Mouse (Mus musculus) macrophage (primary cell): Measurements from ENCODE around the gene Bcl6. TPM values are rescaled to one million over a fixed set of nuclear protein-coding genes. Genes with fewer than 3 reads are reported as not detected.

ENCODE experiments used
- H3K27ac ChIP-seq: fragments of 350-480 bp; formaldehyde crosslinking; 2 replicates; pipeline ENCODE4 v1.9.0; 2021
- H3K36me3 ChIP-seq: fragments of 350-480 bp; formaldehyde crosslinking; 2 replicates; pipeline ENCODE4 v1.9.0; 2021; ENCODE audit errors: inconsistent target
- H3K4me3 ChIP-seq: fragments of 350-480 bp; formaldehyde crosslinking; 2 replicates; pipeline ENCODE4 v1.9.0; 2021; ENCODE audit errors: inconsistent target
- H3K79me2 ChIP-seq: fragments of 350-480 bp; formaldehyde crosslinking; 2 replicates; pipeline ENCODE4 v1.9.0; 2021; ENCODE audit errors: inconsistent target
- whole genome bisulfite sequencing: methylation state at CpG from one replicate; pipeline ENCODE4 v1.1.7; 2026; ENCODE audit warnings: inconsistent platforms; ENCODE audit not compliant: missing documents; 5-methylcytosine and 5-hydroxymethylcytosine counted together
- polyA plus RNA-seq: library from polyadenylated mRNA; stranded (reverse); fragments of 250-400 nt; gene quantifications from 3 replicates; pipeline ENCODE4 v1.2.4, GENCODE M21; 2018; ENCODE audit warnings: inconsistent platforms

The Bcl6 gene
- polyA plus RNA-seq, 1 experiment from 2014 or later = 23.6 TPM

DNA sequence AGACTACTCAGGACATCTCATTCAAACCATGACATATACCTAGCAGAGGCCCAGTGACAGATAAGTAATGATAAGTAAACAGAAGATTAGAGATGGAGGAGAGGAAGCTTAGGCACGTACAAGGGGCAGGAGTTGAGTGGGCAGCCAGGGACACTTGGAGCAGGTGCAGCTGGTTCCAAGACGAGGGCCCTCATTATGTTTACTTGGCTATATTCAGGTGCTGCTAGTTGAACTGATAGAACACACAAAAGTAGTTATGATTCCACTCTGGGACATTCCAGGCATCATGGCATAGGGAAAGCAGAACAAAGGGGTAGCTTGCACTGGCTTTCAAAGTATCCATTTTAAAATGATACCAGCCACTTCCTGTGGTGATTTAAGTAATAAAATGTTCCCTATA is 54.3 kb downstream of the Bcl6 start:
- WGBS = 95% methylated on average over 2 of the region's 2 CpGs
- no peak overlapping the region for H3K27ac ChIP-seq

DNA sequence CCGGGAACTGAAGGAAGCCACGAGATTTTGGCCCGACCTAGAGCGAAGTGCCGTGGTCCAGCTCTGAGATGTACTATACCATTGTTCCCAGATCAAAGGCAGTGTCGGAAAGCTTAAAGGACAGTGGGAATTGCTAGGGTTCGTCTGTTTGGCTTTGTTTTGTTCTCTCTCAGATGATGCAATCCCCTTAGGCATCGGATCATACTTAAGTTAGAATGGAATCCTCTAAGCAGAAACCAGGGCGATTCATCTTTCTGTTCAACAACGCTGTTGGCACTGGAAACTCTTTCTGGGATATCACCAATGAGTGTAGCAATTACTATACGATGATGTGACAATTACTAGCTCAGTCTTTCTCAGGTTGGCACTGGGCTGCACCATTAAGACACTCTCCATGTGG is 56.4 kb downstream of the Bcl6 start, which contains the start of gene Rtp2:
TSS of gene Rtp2 (minus strand) at position 101 of the 400 bp plus-strand sequence.
- no peak within 1 kb of the TSS for H3K27ac ChIP-seq
- H3K36me3 ChIP-seq = no peaks in the 10 kb centered on the region
- H3K4me3 ChIP-seq = no peak within 1 kb of the TSS
- H3K79me2 ChIP-seq = no peaks in the 10 kb centered on the region
- 88% methylated on average over 11 of the region's 11 CpGs for whole genome bisulfite sequencing

More for the DNA sequence above, 54.3 kb downstream of the Bcl6 start:
- H3K4me3 ChIP-seq = no peak overlapping the region
- H3K79me2 ChIP-seq = no peaks in the 10 kb centered on the region
- H3K36me3 ChIP-seq = no peaks in the 10 kb centered on the region

DNA sequence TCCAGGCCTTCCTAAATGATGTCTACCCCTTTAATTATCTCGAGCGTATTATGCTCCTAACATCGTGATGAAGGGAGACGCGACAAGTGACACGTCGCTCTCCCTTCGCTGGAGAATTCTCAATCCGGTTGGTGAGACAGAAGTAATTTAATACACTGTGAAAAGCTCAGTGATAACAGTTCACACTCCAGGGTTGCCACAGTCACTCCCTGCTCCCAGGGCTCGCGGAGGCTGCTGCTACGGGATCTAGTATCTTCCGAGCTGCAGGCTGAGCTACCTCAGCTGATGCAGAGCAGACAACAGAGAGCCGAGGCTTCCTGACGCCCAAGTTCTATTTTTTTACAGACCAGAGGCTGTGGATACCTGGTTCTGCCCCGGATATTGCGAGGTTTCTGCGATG is 57.4 kb downstream of the Bcl6 start:
- Histone ChIP-seq H3K27ac (no peak overlapping the region), H3K36me3 (no peaks in the 10 kb centered on the region), H3K79me2 (no peaks in the 10 kb centered on the region), H3K4me3 (no peak overlapping the region)
- WGBS = 86% methylated on average over 18 of the region's 18 CpGs

DNA sequence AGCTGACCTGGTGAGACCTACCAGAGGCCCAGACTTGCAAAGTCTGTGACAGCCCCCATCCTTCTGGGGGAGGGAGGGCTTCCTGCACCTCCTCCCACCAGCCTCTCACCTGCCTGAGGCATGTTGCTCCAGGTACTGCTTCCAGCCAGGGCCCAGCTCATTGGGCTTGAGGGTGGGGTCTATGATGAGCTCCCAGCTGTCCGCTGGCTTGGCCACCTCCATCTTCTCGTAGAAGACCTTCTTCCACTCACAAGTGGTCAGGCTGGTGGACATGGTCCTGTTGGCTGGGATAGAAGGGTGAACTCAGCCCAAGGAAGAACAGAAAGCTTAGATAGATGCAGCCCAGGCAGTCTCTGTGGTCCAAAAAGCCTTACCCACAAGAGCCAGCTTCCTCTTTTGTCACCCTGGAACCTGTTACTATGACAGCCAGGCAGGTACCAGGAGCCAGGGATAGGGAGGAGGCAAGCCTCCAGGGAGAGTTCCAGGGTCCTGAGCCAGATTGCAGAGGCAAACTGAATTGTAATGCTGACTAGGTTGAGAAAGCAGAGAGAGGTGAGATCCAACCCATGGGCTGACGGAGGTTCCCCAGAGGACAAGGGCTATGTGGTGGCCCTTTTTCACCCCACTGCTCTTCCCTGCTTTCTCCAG is 58.1 kb downstream of the Bcl6 start:
- no peaks in the 10 kb centered on the region for H3K79me2 ChIP-seq
- 94% methylated on average over 3 of the region's 3 CpGs for WGBS

DNA sequence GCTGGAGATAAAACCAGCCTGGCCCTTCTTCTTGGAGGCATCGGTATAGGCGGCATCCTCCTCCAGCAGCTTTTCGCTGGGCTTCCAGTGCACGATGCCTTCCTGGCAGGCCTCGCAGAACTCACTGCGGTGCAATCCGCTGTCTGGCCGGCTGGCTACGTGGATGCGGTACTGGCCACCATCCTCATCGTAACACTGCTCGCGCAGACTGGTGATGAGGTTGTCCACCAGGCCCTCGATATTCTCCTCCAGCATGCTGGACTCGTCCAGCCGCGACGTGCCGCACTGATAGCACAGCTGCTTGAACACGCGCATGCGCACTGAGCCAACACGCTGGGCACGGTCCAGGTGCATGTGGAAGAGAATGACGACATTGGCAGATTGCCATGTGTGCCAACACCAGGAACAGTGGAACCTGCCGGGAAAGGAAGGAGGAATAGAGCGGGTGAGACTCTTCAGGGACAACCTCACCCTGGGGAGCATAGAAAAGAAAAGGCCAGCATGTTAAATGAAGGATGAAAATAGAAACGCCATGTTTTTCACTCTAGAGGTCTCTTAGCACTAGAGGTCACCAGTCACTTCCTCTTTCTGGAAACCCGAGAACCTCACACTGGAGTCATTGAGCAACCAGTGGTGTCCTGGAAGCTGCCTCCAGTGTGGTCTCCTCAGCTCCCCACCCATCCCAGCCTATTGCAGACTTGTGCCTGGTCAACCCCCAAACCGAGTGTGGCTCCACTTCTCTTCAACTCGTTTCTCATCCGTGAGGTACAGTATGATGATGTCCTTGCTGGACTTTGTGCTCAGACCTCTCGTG is 61.1 kb downstream of the Bcl6 start:
- WGBS = 78% methylated on average over 33 of the region's 33 CpGs
- H3K79me2 ChIP-seq = no peaks in the 10 kb centered on the region
- H3K36me3 ChIP-seq = no peaks in the 10 kb centered on the region
- no peak overlapping the region for H3K4me3 ChIP-seq
- H3K27ac ChIP-seq = no peak overlapping the region

More for the DNA sequence above, 58.1 kb downstream of the Bcl6 start:
- no peaks in the 10 kb centered on the region for H3K36me3 ChIP-seq
- no peak overlapping the region for H3K27ac ChIP-seq
- no peak overlapping the region for H3K4me3 ChIP-seq

DNA sequence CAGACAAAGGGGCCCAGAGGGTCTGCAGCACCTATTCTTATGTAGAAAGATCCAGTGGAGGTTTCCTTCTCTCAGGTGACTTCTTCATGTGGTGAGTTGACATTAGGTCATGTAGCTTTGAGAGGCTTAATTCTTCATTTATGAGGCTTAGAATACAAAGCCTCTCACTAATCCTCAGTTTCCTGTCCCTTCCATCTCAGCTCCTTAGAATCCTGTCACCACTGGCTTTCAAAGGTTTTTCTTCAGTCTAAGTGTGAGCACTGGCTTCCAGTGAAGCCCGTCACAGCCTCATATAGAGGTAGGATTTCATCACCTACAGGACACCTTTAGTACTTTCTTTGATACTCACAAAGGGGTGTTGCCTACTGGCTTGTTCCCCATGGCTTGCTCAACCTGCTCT is 65.7 kb downstream of the Bcl6 start:
- Histone ChIP-seq H3K79me2 (no peaks in the 10 kb centered on the region), H3K27ac (no peak overlapping the region), H3K36me3 (no peaks in the 10 kb centered on the region), H3K4me3 (no peak overlapping the region)
- 88% methylated on average over 1 of the region's 1 CpGs for WGBS

DNA sequence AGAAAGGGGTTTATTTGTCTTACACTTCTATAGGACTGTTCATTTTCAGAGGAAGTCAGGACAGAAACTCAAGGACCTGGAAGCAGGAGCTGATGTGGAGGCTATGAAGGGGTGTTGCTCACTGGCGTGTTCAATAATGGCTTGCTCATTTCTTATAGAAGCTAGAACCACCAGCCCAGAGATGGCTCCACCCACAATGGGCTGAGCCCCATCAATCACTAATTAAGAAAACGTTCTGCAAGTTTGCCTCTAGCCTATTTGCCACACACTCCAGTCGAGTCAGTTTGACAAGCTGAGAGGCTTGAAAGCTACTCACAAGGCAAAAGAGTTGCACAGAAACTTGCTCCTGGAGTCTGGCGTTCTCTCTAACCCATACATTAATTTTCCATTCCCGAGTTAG is 67.0 kb downstream of the Bcl6 start:
- Histone ChIP-seq H3K4me3 (no peak overlapping the region), H3K27ac (no peak overlapping the region), H3K79me2 (no peaks in the 10 kb centered on the region), H3K36me3 (no peaks in the 10 kb centered on the region)
- 75% methylated on average over 5 of the region's 5 CpGs for WGBS

DNA sequence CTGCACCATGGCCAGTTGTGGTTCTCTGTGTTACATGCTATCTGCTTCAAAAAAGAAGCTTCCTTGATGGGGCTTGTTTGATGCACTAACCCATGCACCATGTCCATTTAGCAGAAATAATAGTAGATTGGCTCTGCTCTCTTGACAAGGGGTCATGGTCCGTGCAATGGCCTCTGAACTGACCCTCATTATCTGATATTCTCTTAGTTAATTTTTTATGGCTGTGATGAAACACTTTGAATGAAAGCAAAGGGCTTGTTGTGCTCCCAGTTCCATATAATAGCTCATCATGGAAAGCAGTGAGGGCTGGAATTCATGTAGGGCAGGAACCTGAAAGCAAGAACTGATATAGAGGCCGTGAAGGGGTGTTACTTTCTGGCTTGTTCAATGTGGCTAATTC is 69.2 kb downstream of the Bcl6 start:
- H3K79me2 ChIP-seq = no peaks in the 10 kb centered on the region
- no peak overlapping the region for H3K27ac ChIP-seq
- H3K4me3 ChIP-seq = no peak overlapping the region
- WGBS = 85% methylated on average over 2 of the region's 2 CpGs
- H3K36me3 ChIP-seq = no peaks in the 10 kb centered on the region

Other genes starting within 250 kb of the Bcl6 start
- not detected in 3 replicates for gene Sst, start 97.9 kb downstream of the Bcl6 start, polyA plus RNA-seq
- not detected in 3 replicates for gene Rtp2, start 56.5 kb downstream of the Bcl6 start, polyA plus RNA-seq
- not detected in 3 replicates for gene Gm37419, start 370 bp downstream of the Bcl6 start, polyA plus RNA-seq